ENCODE assay signal across 23 mouse cellular contexts in genomic region chr10:13451640-13452039, GRCm38 (mm10). TPM values are rescaled to one million over a fixed set of nuclear protein-coding genes. Genes with fewer than 3 reads are reported as not detected.
DNase-seq lines count a peak whose midpoint lies in the region; ATAC-seq and TF ChIP-seq lines count a peak whose summit lies in the region.
"Had no signal": no experiment of that assay in that cellular context is flagged by ENCODE, and none has a peak within 500 bp of the region (broad histone marks: within the 10 kb centered on the region; RNA-seq: fewer than 3 reads in every experiment).

No protein-coding gene starts in this region.

- H3K4me1 ChIP-seq in forebrain, embryonic 10.5 days = no peaks in the 10 kb centered on the region
- H3K4me1 ChIP-seq in forebrain, embryonic 12.5 days = no peaks in the 10 kb centered on the region
- peaks cover 10% of the 10 kb centered on the region for H3K4me1 ChIP-seq in lung, embryonic 16.5 days (replicated peaks; ENCODE audit: control insufficient read depth, insufficient read depth, low read length)
- H3K4me1 ChIP-seq in lung, postnatal 0 days (ENCODE audit: insufficient read depth, low read depth, low read length) = no peaks in the 10 kb centered on the region
- no peaks in the 10 kb centered on the region; the same call in 1 of the 2 replicates for H3K4me1 ChIP-seq in midbrain, embryonic 12.5 days
- no peaks in the 10 kb centered on the region for H3K4me1 ChIP-seq in midbrain, embryonic 10.5 days

- no peak for TF ChIP-seq EP300 in lung, postnatal 0 days (IDR thresholded peaks at IDR 0.05)

- H3K4me3 ChIP-seq in forebrain, embryonic 10.5 days = no peak overlapping the region
- H3K4me3 ChIP-seq in forebrain, embryonic 12.5 days (replicated peaks) = no peak overlapping the region
- H3K4me3 ChIP-seq in lung, embryonic 16.5 days (ENCODE audit: low read length) = no peak overlapping the region
- no peak overlapping the region for H3K4me3 ChIP-seq in lung, postnatal 0 days (ENCODE audit: low read depth, low read length)
- no peak overlapping the region for H3K4me3 ChIP-seq in midbrain, embryonic 12.5 days
- H3K4me3 ChIP-seq in midbrain, embryonic 10.5 days = no peak overlapping the region

- no peak overlapping the region for H3K4me2 ChIP-seq in forebrain, embryonic 12.5 days
- no peak overlapping the region for H3K4me2 ChIP-seq in lung, embryonic 16.5 days (ENCODE audit: low read depth, low read length)
- H3K4me2 ChIP-seq in lung, postnatal 0 days (replicated peaks; ENCODE audit: low read depth, low read length) = no peak overlapping the region
- no peak overlapping the region for H3K4me2 ChIP-seq in midbrain, embryonic 12.5 days (replicated peaks)

- 84% methylated on average over 6 of the region's 6 CpGs for WGBS in forebrain, embryonic 10.5 days
- 80% methylated on average over 6 of the region's 6 CpGs for WGBS in forebrain, embryonic 12.5 days
- 54% methylated on average over 6 of the region's 6 CpGs for WGBS in lung, embryonic 16.5 days
- 53% methylated on average over 6 of the region's 6 CpGs for WGBS in lung, postnatal 0 days
- WGBS in midbrain, embryonic 12.5 days = 81% methylated on average over 6 of the region's 6 CpGs
- 90% methylated on average over 6 of the region's 6 CpGs for WGBS in midbrain, embryonic 10.5 days

- H3K27ac ChIP-seq in forebrain, embryonic 10.5 days = no peak overlapping the region
- no peak overlapping the region for H3K27ac ChIP-seq in forebrain, embryonic 12.5 days
- H3K27ac ChIP-seq in lung, embryonic 16.5 days (ENCODE audit: low read length) = no peak overlapping the region
- H3K27ac ChIP-seq in lung, postnatal 0 days (ENCODE audit: low read length) = no peak overlapping the region
- H3K27ac ChIP-seq in midbrain, embryonic 12.5 days (replicated peaks) = no peak overlapping the region
- no peak overlapping the region for H3K27ac ChIP-seq in midbrain, embryonic 10.5 days (replicated peaks)

- no peak for ATAC-seq in forebrain, embryonic 12.5 days (ENCODE audit: low FRiP score)
- peak; percentile 65 for ATAC-seq in lung, embryonic 16.5 days (ENCODE audit: low read depth)
- ATAC-seq in lung, postnatal 0 days = peak; percentile 70
- peak; percentile 44; the same call in 1 of the 2 replicates for ATAC-seq in midbrain, embryonic 12.5 days (ENCODE audit: low FRiP score, low read depth)
- ATAC-seq: activated CD4-positive, CD25-positive, alpha-beta regulatory T cell, adult 4 months; CD4-positive, CD25-positive, alpha-beta regulatory T cell, adult 4 months; Patski had no signal

- DNase-seq in forebrain, embryonic 10.5 days (ENCODE audit: extremely low spot score, low spot score) = peak; percentile 5
- no peak for DNase-seq in lung, postnatal 4 days
- DNase-seq in lung, postnatal 0 days (ENCODE audit: low spot score) = no peak
- no peak for DNase-seq in lung, postnatal 10 days
- no peak for DNase-seq in midbrain, embryonic 10.5 days (ENCODE audit: low spot score)
- DNase-seq: adrenal gland, adult 2 months; adrenal gland, adult 8-10 months; adrenal gland, postnatal 10 days; adrenal gland, postnatal 14 days; adrenal gland, postnatal 25 days; adrenal gland, postnatal 36 days; B cell, adult 2 months; cerebellum, adult 11 months; cerebellum, adult 11-12 months had no signal

- H3K9ac ChIP-seq in forebrain, embryonic 12.5 days = no peak overlapping the region
- no peak overlapping the region for H3K9ac ChIP-seq in lung, embryonic 16.5 days (ENCODE audit: low read length)
- no peak overlapping the region for H3K9ac ChIP-seq in lung, postnatal 0 days (replicated peaks; ENCODE audit: low read depth)
- H3K9ac ChIP-seq in midbrain, embryonic 12.5 days (replicated peaks) = no peak overlapping the region

- H3K36me3 ChIP-seq in forebrain, embryonic 10.5 days (replicated peaks) = no peaks in the 10 kb centered on the region
- no peaks in the 10 kb centered on the region for H3K36me3 ChIP-seq in forebrain, embryonic 12.5 days (replicated peaks)
- H3K36me3 ChIP-seq in lung, embryonic 16.5 days (ENCODE audit: control insufficient read depth, insufficient read depth, low read length) = no peaks in the 10 kb centered on the region
- no peaks in the 10 kb centered on the region for H3K36me3 ChIP-seq in lung, postnatal 0 days (ENCODE audit: insufficient read depth, low read length)
- no peaks in the 10 kb centered on the region for H3K36me3 ChIP-seq in midbrain, embryonic 12.5 days
- no peaks in the 10 kb centered on the region for H3K36me3 ChIP-seq in midbrain, embryonic 10.5 days
- H3K36me3 ChIP-seq: G1E had no signal

- no peaks in the 10 kb centered on the region for H3K9me3 ChIP-seq in forebrain, embryonic 10.5 days
- H3K9me3 ChIP-seq in forebrain, embryonic 12.5 days = no peaks in the 10 kb centered on the region
- no peaks in the 10 kb centered on the region for H3K9me3 ChIP-seq in lung, embryonic 16.5 days (ENCODE audit: control insufficient read depth, low read length)
- no peaks in the 10 kb centered on the region for H3K9me3 ChIP-seq in lung, postnatal 0 days (ENCODE audit: low read length)
- H3K9me3 ChIP-seq in midbrain, embryonic 12.5 days = no peaks in the 10 kb centered on the region
- H3K9me3 ChIP-seq in midbrain, embryonic 10.5 days (replicated peaks) = no peaks in the 10 kb centered on the region
- H3K9me3 ChIP-seq: G1E had no signal

- no peak for TF ChIP-seq CTCF in lung, postnatal 0 days (IDR thresholded peaks at IDR 0.05)

- no peaks in the 10 kb centered on the region for H3K27me3 ChIP-seq in forebrain, embryonic 10.5 days (ENCODE audit: poor library complexity, severe bottlenecking)
- H3K27me3 ChIP-seq in forebrain, embryonic 12.5 days = no peaks in the 10 kb centered on the region
- H3K27me3 ChIP-seq in lung, embryonic 16.5 days (ENCODE audit: control insufficient read depth, insufficient read depth, low read depth, low read length) = no peaks in the 10 kb centered on the region
- no peaks in the 10 kb centered on the region for H3K27me3 ChIP-seq in lung, postnatal 0 days (replicated peaks; ENCODE audit: insufficient read depth, low read length)
- H3K27me3 ChIP-seq in midbrain, embryonic 12.5 days = no peaks in the 10 kb centered on the region
- no peaks in the 10 kb centered on the region for H3K27me3 ChIP-seq in midbrain, embryonic 10.5 days (ENCODE audit: low read depth, poor library complexity, severe bottlenecking)
- H3K27me3 ChIP-seq: CH12.LX had no signal

RNA-seq across cellular contexts. Expression of gene Phactr2, which starts 22.6 kb away (rescaled TPM):
- 13.4 and 14.2 TPM in 2 replicates for polyA plus RNA-seq in forebrain, embryonic 10.5 days (2016; fragmentation: Nextera tagmentation; extraction: Ambion mirVana)
- 12.4 TPM in 2 replicates for polyA plus RNA-seq in forebrain, embryonic 12.5 days (2016; fragmentation: Nextera tagmentation; extraction: Ambion mirVana)
- 19.7 and 22.3 TPM in 2 replicates for polyA plus RNA-seq in lung, embryonic 16.5 days (2015; fragmentation: Nextera tagmentation; extraction: Ambion mirVana)
- 24.7 and 32.3 TPM in 2 replicates for polyA plus RNA-seq in lung, postnatal 0 days (2015; fragmentation: Nextera tagmentation; extraction: Ambion mirVana)
- polyA plus RNA-seq in midbrain, embryonic 12.5 days (2016; fragmentation: Nextera tagmentation; extraction: Ambion mirVana) = 11.2 and 11.7 TPM in 2 replicates
- polyA plus RNA-seq in midbrain, embryonic 10.5 days (2016; fragmentation: Nextera tagmentation; extraction: Ambion mirVana) = 10.3 and 10.8 TPM in 2 replicates
- polyA plus RNA-seq: C2C12, G1E had no signal

RNA-seq across cellular contexts. Expression of gene Fuca2, which starts 47.7 kb away (rescaled TPM):
- 23.7 and 25.3 TPM in 2 replicates for polyA plus RNA-seq in forebrain, embryonic 10.5 days (2016; fragmentation: Nextera tagmentation; extraction: Ambion mirVana)
- 22.4 and 22.7 TPM in 2 replicates for polyA plus RNA-seq in forebrain, embryonic 12.5 days (2016; fragmentation: Nextera tagmentation; extraction: Ambion mirVana)
- polyA plus RNA-seq in lung, embryonic 16.5 days (2015; fragmentation: Nextera tagmentation; extraction: Ambion mirVana) = 87.0 and 91.1 TPM in 2 replicates
- 95.6 and 103 TPM in 2 replicates for polyA plus RNA-seq in lung, postnatal 0 days (2015; fragmentation: Nextera tagmentation; extraction: Ambion mirVana)
- 24.0 and 25.8 TPM in 2 replicates for polyA plus RNA-seq in midbrain, embryonic 12.5 days (2016; fragmentation: Nextera tagmentation; extraction: Ambion mirVana)
- polyA plus RNA-seq in midbrain, embryonic 10.5 days (2016; fragmentation: Nextera tagmentation; extraction: Ambion mirVana) = 20.7 and 23.8 TPM in 2 replicates
- polyA plus RNA-seq: G1E had no signal
